Mouse (Mus musculus) embryonic facial prominence, embryonic 13.5 days (tissue): ENCODE results near the gene Smim15. TPM values are rescaled to one million over a fixed set of nuclear protein-coding genes. Genes with fewer than 3 reads are reported as not detected.

ENCODE experiments used
- ATAC-seq: fragments of 200-750 bp; cut with Nextera tagmentation; 2 replicates; pipeline ENCODE4 v1.8.0; 2017; ENCODE audit warnings: low read depth; ENCODE audit not compliant: insufficient number of reproducible peaks, insufficient read depth, low FRiP score, low TSS enrichment
- H3K27ac ChIP-seq: fragments of 300-500 bp; sonication (generic); 2 replicates; pipeline ENCODE4 v1.5.1; 2015; ENCODE audit warnings: moderate library complexity, mild to moderate bottlenecking, inconsistent platforms
- H3K27me3 ChIP-seq: fragments of 300-500 bp; sonication (generic); 2 replicates; pipeline ENCODE4 v1.6.1; 2015; ENCODE audit warnings: mild to moderate bottlenecking, inconsistent platforms
- H3K36me3 ChIP-seq: fragments of 300-500 bp; sonication (generic); 2 replicates; pipeline ENCODE4 v1.6.1; 2015; ENCODE audit warnings: mild to moderate bottlenecking, inconsistent platforms
- H3K4me1 ChIP-seq: fragments of 300-500 bp; sonication (generic); 2 replicates; pipeline ENCODE4 v1.6.1; 2015; ENCODE audit warnings: inconsistent platforms
- H3K4me2 ChIP-seq: fragments of 300-500 bp; sonication (generic); 2 replicates; pipeline ENCODE4 v1.6.1; 2015; ENCODE audit warnings: moderate library complexity, mild to moderate bottlenecking, inconsistent platforms
- H3K4me3 ChIP-seq: fragments of 300-500 bp; sonication (generic); 2 replicates; pipeline ENCODE4 v1.5.1; 2015; ENCODE audit warnings: mild to moderate bottlenecking, inconsistent platforms
- H3K9ac ChIP-seq: fragments of 300-500 bp; sonication (generic); 2 replicates; pipeline ENCODE4 v1.6.1; 2015; ENCODE audit warnings: mild to moderate bottlenecking, inconsistent platforms
- H3K9me3 ChIP-seq: fragments of 300-500 bp; sonication (generic); 2 replicates; pipeline ENCODE4 v1.6.1; 2016; ENCODE audit warnings: inconsistent platforms
- WGBS: fragments of 180-500 bp; shearing (Covaris S2); methylation state at CpG from one replicate; pipeline ENCODE4 v1.1.7; 2015; ENCODE audit warnings: mixed read lengths; 5-methylcytosine and 5-hydroxymethylcytosine counted together
- polyA plus RNA-seq: library from polyadenylated mRNA; unstranded; fragments of >200 nt; fragmentation: Nextera tagmentation; extraction: Ambion mirVana; gene quantifications from 2 replicates; pipeline ENCODE4 v1.2.1, GENCODE M21; 2015

The Smim15 gene
- polyA plus RNA-seq = 50.8 and 57.3 TPM in 2 replicates

- WGBS = under 1% methylated on average over 71 of the region's 71 CpGs
- ATAC-seq = peak; percentile 93
These were observed at the start of gene Smim15 for GRCm38 (mm10) chr13:108044222-108044941. Gene Smim15 (plus strand): TSS chr13:108044446.

GRCm38 (mm10) chr13:107995211-107995610 is 49.0 kb upstream of the Smim15 start:
- no peak overlapping the region for H3K4me3 ChIP-seq
- no peaks in the 10 kb centered on the region for H3K9me3 ChIP-seq
- no peaks in the 10 kb centered on the region for H3K36me3 ChIP-seq
- ATAC-seq = no peak
- H3K27ac ChIP-seq = no peak overlapping the region
- no peaks in the 10 kb centered on the region for H3K4me1 ChIP-seq
- no peak overlapping the region for H3K4me2 ChIP-seq
- H3K27me3 ChIP-seq = no peaks in the 10 kb centered on the region
- no peak overlapping the region for H3K9ac ChIP-seq
- 64% methylated on average over 7 of the region's 7 CpGs for WGBS

More at GRCm38 (mm10) chr13:108044222-108044941, at the start of gene Smim15:
- peaks cover 20% of the 10 kb centered on the region for H3K4me1 ChIP-seq
- peak within 1 kb of the TSS; percentile 96 for H3K27ac ChIP-seq
- H3K4me2 ChIP-seq = peak within 1 kb of the TSS; percentile 60
- peak within 1 kb of the TSS; percentile 99 for H3K9ac ChIP-seq
- H3K9me3 ChIP-seq = no peaks in the 10 kb centered on the region
- H3K27me3 ChIP-seq = no peaks in the 10 kb centered on the region
- H3K4me3 ChIP-seq = peak within 1 kb of the TSS; percentile 90
- H3K36me3 ChIP-seq = peaks cover 12% of the 10 kb centered on the region

GRCm38 (mm10) chr13:107996301-107996700 is 47.9 kb upstream of the Smim15 start:
- H3K4me1 ChIP-seq = no peaks in the 10 kb centered on the region
- H3K9me3 ChIP-seq = no peaks in the 10 kb centered on the region
- no peak overlapping the region for H3K4me2 ChIP-seq
- H3K27me3 ChIP-seq = no peaks in the 10 kb centered on the region
- H3K9ac ChIP-seq = no peak overlapping the region
- H3K27ac ChIP-seq = no peak overlapping the region
- H3K4me3 ChIP-seq = no peak overlapping the region
- no peak for ATAC-seq
- 89% methylated on average over 3 of the region's 3 CpGs for WGBS
- H3K36me3 ChIP-seq = no peaks in the 10 kb centered on the region

- Histone ChIP-seq H3K36me3 (no peaks in the 10 kb centered on the region), H3K4me3 (no peak overlapping the region), H3K27ac (no peak overlapping the region), H3K9ac (no peak overlapping the region), H3K9me3 (peaks cover 6% of the 10 kb centered on the region; the same call in 1 of the 2 replicates), H3K27me3 (no peaks in the 10 kb centered on the region), H3K4me2 (no peak overlapping the region), H3K4me1 (peaks cover 8% of the 10 kb centered on the region)
- whole genome bisulfite sequencing = 80% methylated on average over 4 of the region's 4 CpGs
- no peak for ATAC-seq
These were observed 36.4 kb upstream of the Smim15 start for GRCm38 (mm10) chr13:108007861-108008260.

- Histone ChIP-seq H3K4me3 (no peak overlapping the region), H3K9ac (no peak overlapping the region), H3K9me3 (peaks cover 6% of the 10 kb centered on the region; the same call in 1 of the 2 replicates), H3K27me3 (no peaks in the 10 kb centered on the region), H3K4me1 (no peaks in the 10 kb centered on the region), H3K4me2 (no peak overlapping the region), H3K27ac (no peak overlapping the region), H3K36me3 (no peaks in the 10 kb centered on the region)
- no peak for ATAC-seq
- 88% methylated on average over 8 of the region's 8 CpGs for WGBS
These were observed 31.1 kb upstream of the Smim15 start for GRCm38 (mm10) chr13:108013110-108013509.

GRCm38 (mm10) chr13:108013839-108014238 is 30.4 kb upstream of the Smim15 start:
- 89% methylated on average over 6 of the region's 6 CpGs for WGBS
- Histone ChIP-seq H3K27ac (no peak overlapping the region), H3K36me3 (no peaks in the 10 kb centered on the region), H3K9me3 (0 out of 2 replicates have a peak, but pooled peaks cover 4% of the 10 kb centered on the region), H3K9ac (no peak overlapping the region), H3K4me3 (no peak overlapping the region), H3K4me1 (no peaks in the 10 kb centered on the region), H3K27me3 (no peaks in the 10 kb centered on the region), H3K4me2 (no peak overlapping the region)
- no peak for ATAC-seq

GRCm38 (mm10) chr13:108015166-108015565 is 29.1 kb upstream of the Smim15 start:
- no peak overlapping the region for H3K4me2 ChIP-seq
- ATAC-seq = no peak
- no peak overlapping the region for H3K4me3 ChIP-seq
- H3K27ac ChIP-seq = no peak overlapping the region
- H3K27me3 ChIP-seq = no peaks in the 10 kb centered on the region
- H3K4me1 ChIP-seq = no peaks in the 10 kb centered on the region
- 0 out of 2 replicates have a peak, but pooled peaks cover 4% of the 10 kb centered on the region for H3K9me3 ChIP-seq
- no peak overlapping the region for H3K9ac ChIP-seq
- WGBS = 79% methylated on average over 6 of the region's 6 CpGs
- no peaks in the 10 kb centered on the region for H3K36me3 ChIP-seq

GRCm38 (mm10) chr13:108017349-108017748 is 26.9 kb upstream of the Smim15 start:
- H3K9me3 ChIP-seq = 0 out of 2 replicates have a peak, but pooled peaks cover 4% of the 10 kb centered on the region
- ATAC-seq = no peak
- no peak overlapping the region for H3K4me3 ChIP-seq
- no peak overlapping the region for H3K27ac ChIP-seq
- no peak overlapping the region for H3K9ac ChIP-seq
- no peaks in the 10 kb centered on the region for H3K36me3 ChIP-seq
- 79% methylated on average over 6 of the region's 6 CpGs for WGBS
- no peak overlapping the region for H3K4me2 ChIP-seq
- no peaks in the 10 kb centered on the region for H3K27me3 ChIP-seq
- no peaks in the 10 kb centered on the region for H3K4me1 ChIP-seq

GRCm38 (mm10) chr13:108025802-108026201 is 18.4 kb upstream of the Smim15 start:
- Histone ChIP-seq H3K9me3 (no peaks in the 10 kb centered on the region), H3K36me3 (no peaks in the 10 kb centered on the region), H3K4me2 (no peak overlapping the region), H3K9ac (no peak overlapping the region), H3K4me1 (no peaks in the 10 kb centered on the region), H3K27ac (no peak overlapping the region), H3K27me3 (no peaks in the 10 kb centered on the region), H3K4me3 (no peak overlapping the region)
- WGBS = 59% methylated on average over 3 of the region's 3 CpGs
- ATAC-seq = no peak

GRCm38 (mm10) chr13:108032789-108033188 is 11.5 kb upstream of the Smim15 start:
- Histone ChIP-seq H3K27me3 (no peaks in the 10 kb centered on the region), H3K9me3 (no peaks in the 10 kb centered on the region), H3K27ac (no peak overlapping the region), H3K36me3 (no peaks in the 10 kb centered on the region), H3K4me3 (no peak overlapping the region), H3K9ac (no peak overlapping the region), H3K4me1 (no peaks in the 10 kb centered on the region), H3K4me2 (no peak overlapping the region)
- no peak for ATAC-seq
- 77% methylated on average over 4 of the region's 4 CpGs for WGBS

- no peak overlapping the region for H3K4me3 ChIP-seq
- no peak for ATAC-seq
- no peak overlapping the region for H3K27ac ChIP-seq
These were observed 4.9 kb upstream of the Smim15 start for GRCm38 (mm10) chr13:108039375-108039774.

GRCm38 (mm10) chr13:108039902-108040301 is 4.3 kb upstream of the Smim15 start:
- peaks cover 12% of the 10 kb centered on the region for H3K4me1 ChIP-seq
- 78% methylated on average over 9 of the region's 9 CpGs for WGBS
- ATAC-seq = no peak
- no peaks in the 10 kb centered on the region for H3K9me3 ChIP-seq
- H3K4me2 ChIP-seq = no peak overlapping the region
- H3K27me3 ChIP-seq = no peaks in the 10 kb centered on the region
- no peaks in the 10 kb centered on the region for H3K36me3 ChIP-seq
- no peak overlapping the region for H3K9ac ChIP-seq
- no peak overlapping the region for H3K27ac ChIP-seq
- H3K4me3 ChIP-seq = no peak overlapping the region

More at GRCm38 (mm10) chr13:108039375-108039774, 4.9 kb upstream of the Smim15 start:
- Histone ChIP-seq H3K9me3 (no peaks in the 10 kb centered on the region), H3K4me1 (peaks cover 12% of the 10 kb centered on the region), H3K4me2 (no peak overlapping the region), H3K9ac (no peak overlapping the region), H3K36me3 (no peaks in the 10 kb centered on the region), H3K27me3 (no peaks in the 10 kb centered on the region)
- WGBS = 56% methylated on average over 6 of the region's 6 CpGs
